Mouse (Mus musculus) A20 (cell line): Measurements from ENCODE around the gene Dhh.
A peak's percentile ranks its signal among the peaks of the same experiment; 100 is the strongest.

Experiments
- DNase-seq: peaks from one replicate; pipeline ENCODE4 v3.0.0-alpha.2; 2011; ENCODE audit warnings: low read depth, low spot score

Gene Dhh

DNA sequence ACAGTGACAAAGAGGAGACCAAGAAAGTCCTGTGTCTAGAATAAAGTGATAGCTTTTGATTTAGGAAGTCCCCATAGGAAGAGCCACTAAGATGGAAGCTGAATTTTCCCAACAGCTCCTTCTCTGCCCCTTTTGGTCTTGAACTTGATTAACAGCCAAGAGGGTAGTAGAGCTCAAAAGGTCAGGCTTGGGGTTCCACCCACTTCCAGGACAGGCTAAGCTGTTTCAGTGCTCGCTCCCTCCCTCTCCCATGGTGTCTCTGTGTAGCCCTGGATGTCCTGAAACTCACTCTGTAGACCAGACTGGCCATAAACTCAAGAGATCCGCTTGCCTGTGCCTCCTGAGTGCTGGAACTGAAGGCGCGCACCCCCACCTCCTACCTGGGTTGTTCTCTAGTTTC is 17.7 kb upstream of the Dhh start:
- DNase-seq, result no peak

DNA sequence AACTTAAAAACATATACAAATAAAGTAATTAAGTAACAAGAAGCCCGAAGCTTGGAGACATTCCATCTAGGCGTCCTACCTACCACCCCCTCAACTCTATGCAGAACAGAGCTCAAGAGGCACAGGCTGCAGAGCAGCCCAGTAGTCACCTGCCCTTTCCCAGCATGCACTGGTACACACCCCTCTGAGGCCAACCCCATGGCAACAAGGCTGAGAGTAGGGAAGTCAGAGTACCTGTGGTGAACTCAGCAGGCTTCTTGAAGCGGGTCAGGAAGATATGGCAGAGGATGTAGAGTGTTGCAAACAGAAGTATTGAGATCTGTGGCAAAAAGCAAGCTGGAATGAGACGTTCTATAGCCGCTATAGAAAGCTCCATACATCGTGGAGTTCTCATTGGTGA is 16.6 kb upstream of the Dhh start:
- DNase-seq, result no peak

DNA sequence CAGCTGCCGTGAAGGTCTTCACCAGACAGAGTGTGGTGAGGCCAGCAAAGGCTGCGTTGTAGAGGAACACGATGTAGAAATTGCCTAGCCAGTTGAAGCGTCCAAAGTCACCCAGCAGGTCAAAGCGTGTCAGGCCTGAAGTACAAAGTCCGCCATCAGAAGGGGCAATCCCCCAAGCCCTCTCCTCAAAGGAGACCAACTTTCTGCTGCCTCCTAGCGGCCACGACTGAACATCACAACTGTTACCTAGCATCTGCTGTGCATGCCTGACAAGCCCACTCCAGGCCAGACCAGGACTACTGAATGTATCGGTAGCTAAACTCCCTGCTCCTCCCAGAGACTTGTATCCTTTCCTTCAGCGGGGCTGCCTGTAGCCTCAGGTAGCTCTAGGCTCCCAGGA is 6.4 kb upstream of the Dhh start:
- DNase-seq, result peak; percentile 52

DNA sequence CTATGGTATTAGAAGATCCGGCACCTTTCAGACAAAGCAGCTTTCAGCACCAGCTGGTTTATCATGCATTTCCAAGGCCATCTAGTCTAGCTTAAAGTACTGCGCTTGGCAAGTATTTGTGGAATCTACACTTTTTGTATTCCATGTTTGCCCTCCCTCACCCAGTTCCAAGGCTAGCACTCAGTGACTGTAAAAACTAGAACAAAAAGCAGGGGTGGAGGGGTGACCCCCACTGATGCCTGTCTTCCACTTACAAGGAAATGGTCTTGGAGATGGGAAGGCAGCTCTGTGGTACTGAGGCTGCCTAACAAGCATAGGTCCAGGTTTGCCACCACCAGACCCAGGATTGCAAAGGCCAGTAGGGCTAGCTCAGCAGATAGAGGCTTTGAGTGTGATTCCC is 4.3 kb upstream of the Dhh start:
- DNase-seq, result no peak

DNA sequence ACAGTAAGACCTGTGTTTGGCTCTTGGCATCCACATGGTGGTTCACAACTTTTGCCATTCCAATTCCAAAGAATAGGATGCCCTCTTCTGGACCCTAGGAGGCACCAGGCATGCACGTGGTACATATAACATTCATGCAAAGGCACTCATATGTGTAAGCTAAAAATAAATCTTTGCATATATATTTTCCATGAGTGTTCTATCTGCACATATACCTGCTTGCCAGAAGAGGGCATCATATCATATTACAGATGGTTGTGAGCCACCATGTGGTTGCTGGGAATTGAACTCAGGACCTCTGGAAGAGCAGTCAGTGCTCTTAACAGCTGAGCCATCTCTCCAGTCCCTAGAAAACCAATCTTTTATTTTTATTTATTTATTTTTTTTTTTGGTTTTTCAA is 3.2 kb upstream of the Dhh start:
- no peak for DNase-seq

DNA sequence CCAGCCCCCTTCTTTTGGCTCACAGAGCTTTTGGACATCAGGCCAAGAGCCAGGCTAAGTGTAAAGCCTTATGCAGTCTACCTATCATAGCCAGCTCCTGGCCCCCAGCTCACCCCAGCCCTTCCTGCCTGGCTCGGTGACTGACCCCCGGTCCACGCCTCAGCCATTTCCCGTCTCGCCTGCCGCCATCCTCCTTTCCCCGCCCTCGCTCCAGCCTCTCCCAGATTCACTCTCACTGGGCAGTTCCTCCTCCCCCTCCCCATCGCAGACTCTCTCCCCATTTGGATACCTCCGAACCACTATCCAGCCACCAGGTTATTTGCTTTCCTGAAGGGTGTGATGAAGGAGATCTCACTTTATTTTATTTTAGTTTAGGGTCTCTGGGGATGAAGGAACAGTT is 845 bp downstream of the Dhh start:
- DNase-seq, result no peak

DNA sequence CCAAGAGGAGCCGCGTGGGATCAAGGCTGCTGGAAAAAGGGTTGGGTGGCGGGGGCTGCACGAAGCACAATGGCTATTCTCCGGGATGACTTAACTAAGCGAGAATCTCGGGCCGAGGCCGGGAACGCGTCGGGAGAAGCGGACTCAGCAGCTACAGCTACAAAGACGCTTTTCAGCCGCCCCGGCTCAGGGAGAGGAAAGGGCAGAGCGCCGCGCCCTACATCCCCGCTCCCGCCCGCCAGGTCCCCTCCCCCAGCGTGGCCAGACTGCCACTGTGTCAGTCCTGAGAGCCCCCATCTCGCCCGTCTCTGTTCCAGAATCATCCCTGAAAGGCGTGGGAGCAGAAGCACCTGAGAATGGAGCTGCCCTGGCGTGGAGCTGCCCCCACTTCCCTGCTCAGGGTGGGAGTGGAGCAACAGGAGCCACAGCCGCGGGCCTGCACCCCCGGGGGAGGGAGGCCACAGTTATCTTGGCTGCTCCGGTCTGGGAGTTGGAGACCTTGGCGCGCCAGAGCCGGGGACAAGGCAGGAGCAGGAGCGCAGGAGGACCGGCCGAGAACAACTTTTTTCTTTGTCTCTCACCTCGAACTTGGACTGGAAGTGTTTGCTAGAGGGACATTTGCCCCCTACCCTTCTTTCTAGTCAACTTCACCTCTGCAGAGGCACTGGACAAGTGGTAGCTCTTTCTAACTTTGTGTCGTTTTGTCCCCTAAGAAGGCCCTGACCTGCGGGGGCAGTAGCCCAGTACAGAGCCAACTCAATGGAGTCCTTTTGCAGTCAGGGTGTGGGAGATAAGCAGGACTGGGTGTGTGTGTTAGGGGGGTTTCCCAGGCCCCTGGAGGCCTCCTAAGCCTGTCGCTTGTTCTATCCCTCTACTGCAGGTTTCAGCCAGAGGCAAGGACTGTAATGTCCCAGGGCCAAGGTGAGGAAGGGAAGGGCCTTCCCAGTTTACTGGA is 2.4 kb downstream of the Dhh start:
- no peak for DNase-seq

DNA sequence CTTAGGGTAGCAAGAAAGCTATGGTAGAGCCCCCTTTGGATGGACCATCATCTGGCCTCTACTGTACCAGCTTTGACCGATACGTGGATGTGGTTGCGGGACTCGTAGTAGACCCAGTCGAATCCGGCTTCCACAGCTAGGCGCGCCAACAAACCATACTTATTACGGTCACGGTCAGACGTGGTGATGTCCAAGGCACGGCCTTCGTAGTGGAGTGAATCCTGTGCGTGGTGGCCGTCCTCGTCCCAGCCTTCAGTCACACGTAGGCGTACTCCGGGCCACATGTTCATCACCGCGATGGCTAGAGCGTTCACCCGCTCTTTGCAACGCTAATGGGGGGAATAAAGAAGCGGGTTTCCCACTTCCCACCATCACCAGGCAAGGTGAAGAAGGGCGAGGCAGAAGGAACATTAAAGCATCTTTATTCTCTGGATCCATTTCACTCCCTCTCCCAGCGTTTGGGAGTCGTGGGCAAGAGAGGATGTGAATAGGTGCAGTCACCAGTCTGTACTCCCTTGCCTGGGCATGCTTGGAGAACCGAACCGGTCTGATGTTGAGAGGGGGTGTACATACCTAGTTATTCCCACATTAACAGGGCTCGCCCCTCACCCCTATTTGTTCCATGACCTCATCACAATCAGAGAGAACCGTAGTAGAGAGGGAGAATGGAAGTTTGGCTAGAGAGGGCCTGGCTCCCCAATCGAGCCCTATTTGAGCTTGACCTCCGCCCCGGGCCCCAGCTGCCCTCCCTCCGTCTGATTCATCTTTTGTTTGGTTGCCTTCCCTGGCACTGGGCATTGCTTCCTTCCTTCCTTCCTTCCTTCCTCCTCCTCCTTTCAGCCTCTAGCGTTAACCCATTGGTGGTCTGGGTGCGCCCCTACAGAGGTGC is 3.4 kb downstream of the Dhh start:
- DNase-seq, result no peak

DNA sequence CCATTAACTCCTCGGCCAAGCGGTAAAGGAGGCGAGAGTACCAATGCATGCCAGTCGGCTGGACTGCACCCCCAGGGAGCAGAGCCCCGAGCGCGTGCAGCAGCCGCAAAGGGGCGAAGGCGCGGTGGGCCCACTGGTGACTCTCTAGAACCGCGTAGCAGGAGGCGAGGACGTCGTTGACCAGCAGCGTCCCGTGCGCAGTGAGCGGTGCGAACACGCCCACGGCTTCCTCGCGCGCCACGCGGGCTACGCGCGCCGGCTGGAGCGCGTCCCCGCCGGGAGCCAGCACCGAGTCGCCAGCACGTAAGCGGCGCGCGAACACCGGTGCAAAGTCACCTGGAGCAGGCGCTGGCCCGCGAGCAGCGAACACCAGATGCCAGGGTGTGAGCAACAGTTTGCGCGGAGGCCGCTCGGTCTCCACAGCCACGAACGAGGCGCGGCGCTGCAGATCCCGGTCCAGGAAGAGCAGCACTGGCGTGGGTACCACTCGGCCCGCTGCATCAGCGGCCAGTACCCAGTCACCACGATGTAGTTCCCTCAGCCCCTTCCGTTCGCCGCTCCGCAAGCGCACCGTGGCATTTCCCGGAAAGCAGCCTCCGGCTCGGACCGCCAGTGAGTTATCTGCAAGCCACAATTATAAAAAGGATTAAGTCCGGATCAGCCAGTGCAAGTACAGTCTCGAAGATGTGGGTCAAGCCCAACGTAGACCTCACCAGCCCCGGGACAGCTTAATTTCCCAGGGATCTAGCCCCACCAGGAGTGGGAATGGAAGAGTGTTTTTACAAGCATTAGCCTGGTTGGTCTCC is 4.2 kb downstream of the Dhh start, which contains the start of gene Rhebl1:
Rhebl1 (minus strand) TSS at position 601 of the 806 bp plus-strand sequence.
- peak; percentile 41 for DNase-seq

DNA sequence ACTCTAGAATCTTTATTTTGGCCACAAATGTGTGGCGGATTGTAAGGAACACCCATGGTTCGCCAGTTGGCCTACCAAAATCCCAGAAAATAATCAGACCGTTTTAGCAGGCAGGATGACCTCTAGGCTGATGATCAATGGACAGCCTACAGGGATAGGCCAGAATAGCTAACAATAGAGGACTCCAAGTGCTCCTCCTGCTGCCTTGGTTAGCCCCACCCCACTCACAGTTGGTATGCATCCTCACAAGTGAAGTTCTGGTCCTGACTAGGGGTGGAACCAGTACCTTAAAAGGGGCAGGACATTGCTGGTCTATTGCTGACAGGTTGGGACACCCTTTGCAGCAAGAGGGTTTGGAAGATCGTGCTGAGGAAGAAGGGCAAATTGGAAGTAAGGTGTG is 5.3 kb downstream of the Dhh start:
- DNase-seq, result no peak

DNA sequence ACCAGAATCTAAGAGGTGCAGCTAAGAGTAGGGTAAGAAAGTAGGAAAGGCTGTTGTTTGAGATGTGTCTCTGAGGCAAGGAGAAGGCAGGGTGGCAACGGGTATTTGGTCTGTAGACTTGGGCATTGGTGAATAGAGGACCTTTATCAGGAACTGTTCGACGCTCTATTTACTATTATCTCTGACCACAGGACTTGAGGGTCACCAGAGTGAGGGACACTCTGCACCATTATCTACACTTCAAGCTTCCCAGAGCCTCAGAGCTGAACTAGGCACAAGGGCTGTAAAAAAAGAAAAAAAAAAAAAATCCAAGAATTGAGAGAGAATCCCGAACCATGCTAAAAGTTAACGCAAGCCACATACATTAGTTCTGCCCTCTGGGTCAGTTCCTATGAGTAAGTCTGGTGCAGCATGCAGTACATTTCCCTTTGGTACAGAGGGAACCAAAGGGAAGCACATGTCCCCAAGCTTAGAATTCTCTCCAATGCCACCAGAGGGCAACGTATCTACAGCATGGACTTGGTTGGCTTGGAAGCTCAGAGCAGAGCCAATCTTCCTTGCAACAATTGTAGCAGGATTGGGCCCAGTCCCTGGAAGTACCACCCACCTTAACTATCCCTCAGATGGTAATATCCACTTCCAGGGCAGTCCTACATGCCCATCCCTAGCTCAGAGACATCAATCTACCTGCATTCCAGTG is 6.3 kb downstream of the Dhh start:
- DNase-seq, result peak; percentile 64

DNA sequence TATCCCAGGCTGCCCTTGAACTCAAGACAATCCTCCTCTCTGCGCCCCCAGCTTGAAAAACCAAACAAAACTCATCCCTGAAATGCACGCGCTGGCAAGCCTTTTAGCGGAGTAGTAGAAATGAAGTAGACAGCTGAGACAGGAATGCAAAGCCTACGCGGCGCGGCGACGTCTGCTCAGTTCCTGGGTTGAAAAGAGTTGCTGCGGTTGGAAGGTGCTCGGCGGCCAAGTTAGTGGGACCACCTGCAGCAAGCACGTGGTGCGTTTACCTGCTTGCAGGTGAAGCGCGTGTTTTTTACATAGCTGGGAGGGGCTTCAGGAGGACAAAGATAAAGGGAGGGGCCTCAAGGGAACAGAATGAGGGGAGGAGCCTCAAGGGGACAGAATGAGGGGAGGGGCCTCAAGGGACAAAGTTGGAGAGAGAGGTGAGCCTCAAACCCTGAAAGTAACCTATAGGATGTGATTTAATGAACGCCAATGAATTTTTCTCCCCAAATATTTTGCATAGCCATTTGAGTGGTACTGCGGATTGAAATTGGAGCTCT is 7.1 kb downstream of the Dhh start:
- no peak for DNase-seq

DNA sequence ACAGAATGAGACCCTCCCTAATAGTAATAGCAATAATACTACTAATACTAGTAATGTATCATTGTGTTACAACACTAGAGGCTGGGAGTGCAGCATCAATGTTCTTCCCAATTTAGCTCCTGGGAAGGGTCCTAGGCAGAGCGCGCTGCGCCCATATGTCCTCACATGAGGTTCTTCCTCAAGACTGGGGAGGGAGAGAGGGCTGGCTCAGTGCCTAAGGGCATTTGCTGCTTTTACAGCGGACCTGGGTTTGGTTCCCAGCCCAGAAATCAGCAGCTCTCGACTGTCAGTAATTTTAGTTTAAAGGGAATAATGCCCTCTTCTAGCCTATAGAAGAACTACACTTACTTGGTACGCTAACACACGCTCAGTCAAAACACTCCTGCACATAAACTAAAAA is 10.8 kb downstream of the Dhh start:
- DNase-seq, result no peak

DNA sequence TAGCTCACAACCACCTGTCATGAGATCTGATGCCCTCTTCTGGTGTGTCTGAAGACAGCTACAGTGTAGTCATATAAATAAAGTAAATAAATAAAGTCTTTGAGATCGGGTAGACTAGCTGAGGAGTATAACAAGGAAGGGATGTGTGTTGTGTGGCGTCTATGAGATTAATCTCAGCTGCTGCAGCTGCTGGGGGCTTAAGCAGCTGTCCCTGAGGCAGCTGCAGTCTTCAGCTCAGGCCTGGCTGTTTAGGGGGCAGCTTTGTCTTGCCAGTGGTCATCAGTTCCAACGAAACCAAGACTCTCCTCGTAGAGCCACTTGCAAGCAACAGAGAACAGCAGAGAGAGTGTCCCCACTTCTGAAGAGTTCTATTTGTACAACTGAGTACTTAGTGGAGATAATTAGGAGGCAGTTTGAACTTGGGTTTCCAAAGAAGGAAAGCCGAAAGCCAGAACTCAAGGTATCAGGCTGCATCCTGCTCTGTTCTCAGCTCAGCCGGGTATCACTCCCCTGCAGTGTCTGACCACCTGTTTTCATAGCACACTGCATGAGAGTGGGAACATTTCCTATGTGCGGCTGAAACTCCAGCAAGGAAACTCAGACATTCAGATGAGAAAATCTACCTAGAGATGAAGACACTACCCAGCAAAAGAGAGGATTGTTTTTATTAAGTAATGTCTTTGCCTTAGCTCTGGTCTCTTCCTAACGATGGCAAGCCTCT is 11.5 kb downstream of the Dhh start:
- no peak for DNase-seq

DNA sequence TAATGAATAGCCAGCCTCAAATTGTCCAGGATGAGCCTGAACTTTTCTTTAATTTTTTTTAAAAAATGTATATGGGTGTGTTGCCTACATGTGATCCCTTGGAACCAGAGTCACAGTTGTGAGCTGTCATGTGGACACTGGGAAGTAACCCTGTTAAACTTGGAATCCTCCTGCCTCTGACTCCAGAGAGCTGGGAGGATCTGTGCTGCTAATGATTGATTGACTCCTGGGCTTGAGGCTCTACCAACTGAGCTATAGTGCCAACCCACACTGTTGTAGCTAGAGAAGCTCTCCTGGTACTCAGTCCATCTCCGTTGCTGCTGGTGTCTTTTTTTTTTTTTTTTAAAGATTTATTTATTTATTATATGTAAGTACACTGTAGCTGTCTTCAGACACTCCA is 14.2 kb downstream of the Dhh start:
- DNase-seq, result no peak

DNA sequence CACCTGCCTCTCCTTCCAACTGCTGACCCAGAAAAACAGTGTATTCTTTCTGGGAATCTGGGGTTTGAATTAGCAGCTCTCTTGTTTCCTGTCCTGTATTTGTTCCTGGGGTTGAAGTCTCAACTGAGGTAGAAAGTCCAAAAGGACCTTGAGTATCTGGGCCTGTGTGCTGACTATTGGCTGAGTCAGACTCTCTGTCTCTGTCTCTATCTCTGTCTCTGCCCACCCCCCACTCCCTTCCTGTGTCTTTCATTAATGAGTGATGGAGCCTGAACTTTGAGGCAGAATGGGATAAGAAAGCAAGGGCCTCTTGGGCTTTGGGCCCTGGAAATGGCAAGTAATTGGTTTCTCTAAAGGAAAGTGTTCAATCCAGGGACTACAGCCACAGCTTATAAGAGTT is 14.7 kb downstream of the Dhh start:
- no peak for DNase-seq

DNA sequence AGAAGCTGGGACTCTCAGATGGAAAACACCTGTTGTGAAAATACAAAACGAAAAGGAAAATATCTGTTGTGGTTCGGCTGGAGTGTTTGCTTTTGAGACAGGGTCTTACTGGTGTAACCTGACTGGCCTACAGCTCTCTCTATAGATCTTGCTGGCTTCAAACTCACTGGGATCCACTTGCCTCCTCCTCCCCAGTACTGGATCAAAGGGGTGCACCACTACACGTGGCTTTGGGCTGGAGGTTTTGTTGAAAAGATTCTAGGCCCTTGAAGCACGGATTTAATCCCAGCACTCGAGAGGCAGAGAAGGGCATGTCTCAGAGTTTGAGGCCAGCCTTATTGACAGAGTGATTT is 16.7 kb downstream of the Dhh start:
- no peak for DNase-seq

DNA sequence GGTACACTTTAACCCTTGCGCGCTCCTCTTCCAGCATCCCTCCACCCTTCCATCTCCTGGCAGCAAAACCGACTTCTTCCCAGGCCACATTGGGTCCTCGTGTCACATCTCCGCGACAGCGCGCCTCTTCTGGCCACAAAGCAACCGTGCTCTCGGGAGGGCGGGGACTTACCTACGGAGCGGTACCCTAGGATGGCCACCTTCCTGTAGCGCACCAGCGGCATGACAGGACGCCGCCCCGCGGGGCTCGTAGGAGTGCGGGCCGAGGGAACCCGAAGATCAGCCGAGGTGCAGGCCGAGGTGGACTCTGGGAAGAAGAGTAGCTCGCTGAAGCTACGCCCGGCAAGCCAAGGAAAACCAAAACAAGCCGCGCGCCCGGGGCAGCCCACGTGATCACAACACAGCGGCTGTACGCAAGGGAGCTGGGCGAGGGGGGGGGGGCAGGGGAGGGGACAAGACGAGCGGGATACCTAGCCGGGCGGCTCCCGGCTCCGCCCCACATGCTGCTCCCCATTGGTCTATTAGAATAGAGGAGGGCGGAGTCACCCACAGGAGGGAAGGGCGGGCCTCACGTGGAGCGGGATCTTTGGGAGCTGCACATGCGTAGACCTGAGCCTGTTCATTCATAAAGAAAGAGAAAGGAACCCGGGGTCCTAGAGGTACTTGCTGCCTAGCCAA is 17.2 kb downstream of the Dhh start:
- DNase-seq, result peak; percentile 99

DNA sequence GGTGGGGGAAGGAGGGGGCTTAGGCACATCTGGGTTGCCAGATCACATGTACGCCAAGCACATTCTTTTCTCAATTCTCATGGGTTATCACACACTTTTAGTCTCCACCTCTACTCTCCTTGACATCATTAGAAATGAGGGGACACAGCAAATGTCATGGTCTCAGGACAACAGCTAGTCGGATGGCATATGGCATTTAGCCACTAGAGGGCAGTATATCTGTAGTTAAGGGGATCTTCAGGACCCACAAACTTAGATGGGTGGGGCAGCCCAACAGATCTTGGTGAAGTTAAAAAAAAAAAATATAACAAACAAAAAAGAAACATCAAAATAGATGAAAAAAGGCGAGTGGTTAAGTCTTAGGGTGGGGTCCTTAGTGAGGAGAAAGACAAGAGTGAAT is 21.0 kb downstream of the Dhh start:
- peak; percentile 84 for DNase-seq
